In genomic region chr9:28171890-28172289, GRCm38 (mm10) we compare ENCODE assay signal across 9 mouse cellular contexts.
DNase-seq lines count a peak whose midpoint lies in the region; ATAC-seq and TF ChIP-seq lines count a peak whose summit lies in the region.
"Had no signal": no experiment of that assay in that cellular context is flagged by ENCODE, and none has a peak within 500 bp of the region (broad histone marks: within the 10 kb centered on the region; RNA-seq: fewer than 3 reads in every experiment).

No protein-coding gene starts in this region.

- TF ChIP-seq CTCF in intestine, postnatal 0 days (IDR thresholded peaks at IDR 0.05; ENCODE audit: low read depth), result peak; percentile 75
- TF ChIP-seq CTCF in gastrocnemius, adult 2 months (IDR thresholded peaks at IDR 0.05), result peak; percentile 78

- H3K27ac ChIP-seq in intestine, postnatal 0 days (ENCODE audit: low read depth, low read length), result no peak overlapping the region
- no peak overlapping the region for H3K27ac ChIP-seq in intestine, embryonic 15.5 days
- H3K27ac ChIP-seq in gastrocnemius, adult 2 months, result no peak overlapping the region
- H3K27ac ChIP-seq: neural tube, embryonic 12.5 days had no signal

- no peaks in the 10 kb centered on the region for H3K4me1 ChIP-seq in intestine, postnatal 0 days (replicated peaks; ENCODE audit: control insufficient read depth, insufficient read depth, low read length)
- H3K4me1 ChIP-seq in intestine, embryonic 15.5 days (replicated peaks), result no peaks in the 10 kb centered on the region
- H3K4me1 ChIP-seq: neural tube, embryonic 12.5 days had no signal

- H3K36me3 ChIP-seq in intestine, postnatal 0 days (ENCODE audit: control insufficient read depth, insufficient read depth), result no peaks in the 10 kb centered on the region
- H3K36me3 ChIP-seq in intestine, embryonic 15.5 days, result no peaks in the 10 kb centered on the region
- H3K36me3 ChIP-seq: neural tube, embryonic 12.5 days had no signal

- intact Hi-C loops in gastrocnemius, adult 2 months (cut with DNase I), result loop anchor here (2.0 kb wide), 1 partner anchor 757 kb away; no protein-coding TSS in a partner anchor
- intact Hi-C loops in left cerebral cortex, postnatal 36 days (cut with DNase I), result no loop called here

- H3K4me2 ChIP-seq in intestine, postnatal 0 days (replicated peaks; ENCODE audit: low read depth), result no peak overlapping the region
- H3K4me2 ChIP-seq in intestine, embryonic 15.5 days (replicated peaks), result no peak overlapping the region
- H3K4me2 ChIP-seq: neural tube, embryonic 12.5 days had no signal

- 7% methylated on average over 6 of the region's 6 CpGs for WGBS in intestine, postnatal 0 days
- 5% methylated on average over 6 of the region's 6 CpGs for WGBS in intestine, embryonic 15.5 days

- H3K9me3 ChIP-seq in intestine, postnatal 0 days (ENCODE audit: control insufficient read depth), result no peaks in the 10 kb centered on the region
- H3K9me3 ChIP-seq in intestine, embryonic 15.5 days, result no peaks in the 10 kb centered on the region
- H3K9me3 ChIP-seq: neural tube, embryonic 12.5 days had no signal

- no peak for ATAC-seq in intestine, postnatal 0 days
- ATAC-seq in intestine, embryonic 15.5 days, result no peak

- no peaks in the 10 kb centered on the region for H3K27me3 ChIP-seq in intestine, postnatal 0 days (replicated peaks; ENCODE audit: control insufficient read depth, insufficient read depth, low read length)
- no peaks in the 10 kb centered on the region for H3K27me3 ChIP-seq in intestine, embryonic 15.5 days (replicated peaks)
- H3K27me3 ChIP-seq: neural tube, embryonic 12.5 days had no signal

- H3K4me3 ChIP-seq in intestine, postnatal 0 days (ENCODE audit: low read depth, low read length), result no peak overlapping the region
- no peak overlapping the region for H3K4me3 ChIP-seq in intestine, embryonic 15.5 days (replicated peaks)
- no peak overlapping the region for H3K4me3 ChIP-seq in gastrocnemius, adult 2 months
- H3K4me3 ChIP-seq: neural tube, embryonic 12.5 days had no signal

- H3K9ac ChIP-seq in intestine, postnatal 0 days (ENCODE audit: low read depth, low read length), result no peak overlapping the region
- H3K9ac ChIP-seq in intestine, embryonic 15.5 days, result no peak overlapping the region
- H3K9ac ChIP-seq: neural tube, embryonic 12.5 days had no signal

- DNase-seq in Muller cell, postnatal 12 days (ENCODE audit: inconsistent ontology term), result peak; percentile 24
- peak; percentile 57 for DNase-seq in cerebellum, adult 8-10 months
- DNase-seq in gastrocnemius, adult 2 months, result peak; percentile 60
- DNase-seq in left cerebral cortex, postnatal 36 days (ENCODE audit: low spot score in 2 of 2), result peak; percentile 51 to 63
- peak; percentile 72 for DNase-seq in right cerebral cortex, postnatal 14 days
- no peak for DNase-seq in natural killer cell, adult 2 months (ENCODE audit: low spot score in 2 of 2)

Comparison
In these comparisons a context has a peak if more than half of its experiments do, and no peak if none do; other contexts are left out.
1. DNase-seq: peak in Muller cell, postnatal 12 days (single experiment), cerebellum, adult 8-10 months (single experiment), gastrocnemius, adult 2 months (single experiment), left cerebral cortex, postnatal 36 days (2 of 2) and right cerebral cortex, postnatal 14 days (single experiment); none in natural killer cell, adult 2 months (0 of 2).